10 mouse cellular contexts compared by ENCODE assay signal in the genomic region with DNA sequence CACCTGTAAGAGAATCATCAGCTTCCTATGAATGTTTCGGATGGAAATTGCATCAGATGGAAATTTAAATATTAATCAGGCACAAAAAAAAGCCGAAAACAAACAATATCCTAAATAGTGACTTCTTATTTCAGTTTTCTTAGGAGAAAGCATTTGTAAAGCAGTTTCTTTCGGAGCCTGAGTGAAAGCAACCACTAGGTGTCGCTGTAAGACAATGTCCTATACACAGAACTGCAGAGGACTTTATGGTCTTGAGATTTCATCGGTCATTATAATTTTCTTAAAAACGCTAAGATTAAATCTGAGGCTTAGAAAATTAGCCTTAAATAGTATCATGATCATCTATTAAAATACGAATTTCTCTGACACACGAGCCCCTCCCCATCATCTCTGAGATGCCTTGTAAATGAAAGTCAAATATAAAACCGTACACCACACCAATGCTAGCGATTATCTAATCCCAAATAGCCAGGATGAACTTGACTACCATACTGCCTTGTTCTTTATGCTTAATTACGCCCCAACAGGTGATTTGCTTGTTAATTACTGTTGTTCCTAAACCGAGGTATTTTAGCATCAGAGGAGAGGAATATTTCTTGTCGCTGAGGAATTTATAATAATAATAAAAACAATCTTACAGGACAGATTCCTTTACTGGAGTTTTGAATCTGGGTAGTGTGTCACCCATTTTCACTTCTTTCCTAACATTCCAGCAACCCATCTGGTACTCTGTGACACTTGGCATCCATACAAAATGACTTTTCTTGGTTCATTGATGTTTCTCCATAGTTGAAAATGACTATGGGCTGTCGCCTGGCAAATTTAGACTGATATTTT.
A peak's percentile ranks its signal among the peaks of the same experiment; 100 is the strongest.
DNase-seq lines count a peak whose midpoint lies in the region; ATAC-seq and TF ChIP-seq lines count a peak whose summit lies in the region.
"Had no signal": no experiment of that assay in that cellular context is flagged by ENCODE, and none has a peak within 500 bp of the region (broad histone marks: within the 10 kb centered on the region; RNA-seq: fewer than 3 reads in every experiment).

No protein-coding gene starts in this region.

- DNase-seq in kidney, adult 2 months: peak; percentile 35
- no peak for DNase-seq in kidney, adult 11 months
- peak; percentile 54 for DNase-seq in R1 (ENCODE audit: low read depth, low spot score)
- DNase-seq in embryo, embryonic 10.5 days (ENCODE audit: low spot score): peak; percentile 87
- peak; percentile 93 for DNase-seq in hindbrain, embryonic 14.5 days (ENCODE audit: low spot score)
- peak; percentile 19 to 50 for DNase-seq in left cerebral cortex, postnatal 36 days (ENCODE audit: low spot score in 2 of 2)
- no peak for DNase-seq in spleen, adult 18-20 months

- no peaks in the 10 kb centered on the region; the same call in 1 of the 2 replicates for H3K27me3 ChIP-seq in kidney, adult 2 months (replicated peaks; ENCODE audit: control insufficient read depth, insufficient read depth, low read length)
- no peaks in the 10 kb centered on the region for H3K27me3 ChIP-seq in hindbrain, embryonic 14.5 days (ENCODE audit: control insufficient read depth, insufficient read depth, low read length)
- H3K27me3 ChIP-seq in neural tube, embryonic 14.5 days (ENCODE audit: control insufficient read depth, insufficient read depth, low read length): no peaks in the 10 kb centered on the region
- H3K27me3 ChIP-seq: embryonic facial prominence, embryonic 12.5 days had no signal

- no peak for TF ChIP-seq POLR2A in kidney, adult 2 months (IDR thresholded peaks at IDR 0.05; ENCODE audit: low read depth, low read length)

- no peaks in the 10 kb centered on the region for H3K36me3 ChIP-seq in kidney, adult 2 months (ENCODE audit: control insufficient read depth, insufficient read depth, low read length)
- no peaks in the 10 kb centered on the region for H3K36me3 ChIP-seq in hindbrain, embryonic 14.5 days (replicated peaks; ENCODE audit: control insufficient read depth, insufficient read depth)
- H3K36me3 ChIP-seq in neural tube, embryonic 14.5 days (ENCODE audit: control insufficient read depth, insufficient read depth, low read length): no peaks in the 10 kb centered on the region
- H3K36me3 ChIP-seq: embryonic facial prominence, embryonic 12.5 days had no signal

- no peak for TF ChIP-seq CTCF in kidney, adult 2 months (conservative IDR thresholded peaks at IDR 0.05; ENCODE audit: insufficient read depth, insufficient read length, low read depth, low read length)

- H3K9me3 ChIP-seq in hindbrain, embryonic 14.5 days (ENCODE audit: control insufficient read depth, low read length): no peaks in the 10 kb centered on the region
- no peaks in the 10 kb centered on the region for H3K9me3 ChIP-seq in neural tube, embryonic 14.5 days (ENCODE audit: control insufficient read depth, low read length)
- H3K9me3 ChIP-seq: embryonic facial prominence, embryonic 12.5 days had no signal

- no peaks in the 10 kb centered on the region for H3K4me1 ChIP-seq in kidney, adult 2 months (ENCODE audit: control insufficient read depth, insufficient read depth, low read length)
- H3K4me1 ChIP-seq in hindbrain, embryonic 14.5 days (replicated peaks; ENCODE audit: control insufficient read depth, insufficient read depth, low read length): peaks cover 6% of the 10 kb centered on the region
- H3K4me1 ChIP-seq in neural tube, embryonic 14.5 days (ENCODE audit: control insufficient read depth, insufficient read depth, low read length): no peaks in the 10 kb centered on the region
- H3K4me1 ChIP-seq: embryonic facial prominence, embryonic 12.5 days had no signal

- peak overlapping the region; percentile 34 for H3K4me2 ChIP-seq in hindbrain, embryonic 14.5 days (replicated peaks)
- H3K4me2 ChIP-seq in neural tube, embryonic 14.5 days (ENCODE audit: low read depth, low read length): no peak overlapping the region
- H3K4me2 ChIP-seq: embryonic facial prominence, embryonic 12.5 days had no signal

- no peak overlapping the region for H3K9ac ChIP-seq in hindbrain, embryonic 14.5 days
- H3K9ac ChIP-seq in neural tube, embryonic 14.5 days (replicated peaks; ENCODE audit: low read depth, low read length): no peak overlapping the region
- H3K9ac ChIP-seq: embryonic facial prominence, embryonic 12.5 days had no signal

- no peak overlapping the region for H3K27ac ChIP-seq in kidney, adult 2 months (ENCODE audit: insufficient read depth, low read depth, low read length)
- peak overlapping the region; percentile 51 for H3K27ac ChIP-seq in hindbrain, embryonic 14.5 days
- 0 out of 2 replicates have a peak overlapping the region, but pooled peaks have one; percentile 12 for H3K27ac ChIP-seq in neural tube, embryonic 14.5 days (ENCODE audit: low read depth, low read length)
- H3K27ac ChIP-seq: embryonic facial prominence, embryonic 12.5 days; macrophage had no signal

- peak; percentile 76 for ATAC-seq in hindbrain, embryonic 14.5 days (ENCODE audit: low FRiP score)
- ATAC-seq in neural tube, embryonic 14.5 days (ENCODE audit: low read depth): peak; percentile 81

- H3K4me3 ChIP-seq in kidney, adult 2 months (ENCODE audit: insufficient read depth, low read depth, low read length): no peak overlapping the region
- H3K4me3 ChIP-seq in hindbrain, embryonic 14.5 days (replicated peaks; ENCODE audit: low read length): no peak overlapping the region
- no peak overlapping the region for H3K4me3 ChIP-seq in neural tube, embryonic 14.5 days (ENCODE audit: low read depth, low read length)
- H3K4me3 ChIP-seq: embryonic facial prominence, embryonic 12.5 days had no signal

- intact Hi-C loops in left cerebral cortex, postnatal 36 days (cut with DNase I): no loop called here

- 33% methylated on average over 14 of the region's 14 CpGs for WGBS in kidney, adult 2 months
- WGBS in hindbrain, embryonic 14.5 days: 26% methylated on average over 14 of the region's 14 CpGs
- 29% methylated on average over 14 of the region's 14 CpGs for WGBS in neural tube, embryonic 14.5 days

Comparison
In these comparisons a context has a peak if more than half of its experiments do, and no peak if none do; other contexts are left out.
1. DNase-seq: peak in kidney, adult 2 months (single experiment), R1 (single experiment), embryo, embryonic 10.5 days (single experiment), hindbrain, embryonic 14.5 days (single experiment) and left cerebral cortex, postnatal 36 days (2 of 2); none in kidney, adult 11 months (single experiment) and spleen, adult 18-20 months (0 of 2).